Mouse (Mus musculus): ENCODE results near the gene Lgi1. TPM values are rescaled to one million over a fixed set of nuclear protein-coding genes. Genes with fewer than 3 reads are reported as not detected.

The Lgi1 gene
- total RNA-seq, 2 experiments from 2014 or later, result 2.9 to 7.3 TPM

GRCm38 (mm10) chr19:38356211-38356828 lies 92.0 kb downstream of the Lgi1 start:
- intact Hi-C loops (cut with DNase I), result loop anchor here (10.0 kb wide), 3 partner anchors 272 to 652 kb away; partner anchors contain the start of gene Cep55
- DNase-seq, result no peak

DNA sequence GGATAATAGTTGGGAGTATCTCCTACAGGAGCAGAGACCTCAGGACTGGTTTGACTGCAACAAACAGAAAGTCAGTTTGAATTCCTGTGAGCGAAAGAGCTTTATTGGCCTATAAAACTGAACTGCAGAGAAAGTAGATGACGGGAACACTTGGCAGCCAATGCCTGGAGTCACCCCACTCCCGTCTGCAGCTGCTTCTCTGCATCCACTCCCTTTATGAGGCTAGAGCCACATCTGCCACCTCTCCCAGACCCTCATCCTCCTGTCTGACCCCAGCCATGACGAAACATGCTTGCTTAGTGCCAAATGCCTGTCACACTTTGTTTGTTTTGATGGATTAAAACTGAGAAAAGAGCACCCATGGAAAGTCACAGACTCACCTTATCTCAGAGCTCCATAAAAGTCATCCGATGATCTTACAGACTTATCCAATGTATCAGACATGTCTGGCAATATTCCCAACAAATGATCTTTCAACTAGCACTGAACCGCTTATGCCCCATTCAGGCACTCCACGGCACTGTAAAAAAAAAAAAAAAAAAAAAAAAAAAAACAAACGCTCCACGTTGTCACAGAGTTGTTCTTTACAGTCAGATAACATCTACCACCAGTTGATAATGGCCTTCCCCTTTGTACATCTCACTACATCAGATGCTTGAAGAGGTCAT lies 93.8 kb downstream of the Lgi1 start:
- intact Hi-C loops (cut with DNase I), result loop anchor here (10.0 kb wide), 3 partner anchors 273 to 653 kb away; partner anchors contain the start of gene Cep55
- DNase-seq, result no peak

DNA sequence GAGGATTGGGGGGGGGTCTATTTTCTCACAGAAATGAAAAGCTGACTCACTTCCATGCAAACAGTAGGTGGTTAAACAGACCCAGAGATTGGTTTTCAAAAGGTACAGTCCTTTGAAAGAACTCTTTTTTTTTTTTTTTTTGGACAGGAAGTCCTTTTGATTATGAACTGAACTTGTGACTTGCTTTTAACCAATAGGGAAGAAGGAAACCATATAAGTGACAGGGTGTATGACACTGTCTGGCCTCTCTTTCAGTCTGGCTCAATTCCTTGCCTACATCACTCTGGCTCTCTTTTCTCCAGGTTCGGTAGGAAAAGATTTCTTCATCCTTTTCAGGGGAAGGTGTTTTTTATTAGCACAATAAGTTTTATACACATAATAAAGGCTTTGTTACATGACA lies 95.0 kb downstream of the Lgi1 start:
- intact Hi-C loops (cut with DNase I), result loop anchor here (10.0 kb wide), 3 partner anchors 274 to 654 kb away; partner anchors contain the start of gene Cep55
- no peak for DNase-seq

Other genes starting within 250 kb of the Lgi1 start
- 10 to 100 TPM; 10.3 to 10.8 TPM for gene Myof, start 221.0 kb upstream of the Lgi1 start, total RNA-seq (2021)
- under 1 TPM; 0.44 to 0.46 TPM for gene Cep55, start 209.5 kb upstream of the Lgi1 start, total RNA-seq (2021)
- under 1 TPM in 1 of 2 experiments, not detected in 1; 0.22 TPM for gene Ffar4, start 167.5 kb upstream of the Lgi1 start, total RNA-seq (2021)
- 1 to 10 TPM; 1.7 to 3.5 TPM for gene Rbp4, start 139.3 kb upstream of the Lgi1 start, total RNA-seq (2021)
- gene Pde6c, start 131.8 kb upstream of the Lgi1 start, total RNA-seq (2021), result not detected
- gene Fra10ac1, start 40.4 kb upstream of the Lgi1 start, total RNA-seq (2021), result 10 to 100 TPM; 11.4 to 11.8 TPM
- 1 to 10 TPM; 1.6 to 2.2 TPM for gene Slc35g1, start 131.4 kb downstream of the Lgi1 start, total RNA-seq (2021)
- 10 to 100 TPM; 21.7 to 23.2 TPM for gene Plce1, start 216.6 kb downstream of the Lgi1 start, total RNA-seq (2021)

Data from heart, postnatal 36 days (tissue).